In genomic region chr9:40462401-40462800, GRCm38 (mm10) we compare ENCODE assay signal across 20 mouse cellular contexts.
A peak's percentile ranks its signal among the peaks of the same experiment; 100 is the strongest.
DNase-seq lines count a peak whose midpoint lies in the region; ATAC-seq and TF ChIP-seq lines count a peak whose summit lies in the region.
"Had no signal": no experiment of that assay in that cellular context is flagged by ENCODE, and none has a peak within 500 bp of the region (broad histone marks: within the 10 kb centered on the region; RNA-seq: fewer than 3 reads in every experiment).

No protein-coding gene starts in this region.

- TF ChIP-seq EP300 in heart, adult 2 months (IDR thresholded peaks at IDR 0.05; ENCODE audit: insufficient read depth, low read depth, low read length) = no peak

- peak; percentile 66 for DNase-seq in heart, adult 11 months
- no peak for DNase-seq in heart, adult 2 months
- DNase-seq in midbrain, embryonic 11.5 days (ENCODE audit: low spot score, missing footprints) = peak; percentile 77
- no peak for DNase-seq in left cerebral cortex, postnatal 36 days (ENCODE audit: low spot score in 2 of 2)
- DNase-seq: adrenal gland, adult 8-10 months; adrenal gland, postnatal 25 days; cerebellum, adult 18-20 months; cerebellum, adult 9-10 months; cerebellum, postnatal 14 days; gastrocnemius, postnatal 25 days had no signal

- no peaks in the 10 kb centered on the region for H3K9me3 ChIP-seq in midbrain, embryonic 11.5 days (ENCODE audit: control insufficient read depth, low read length)
- H3K9me3 ChIP-seq in midbrain, embryonic 13.5 days = no peaks in the 10 kb centered on the region
- H3K9me3 ChIP-seq: embryonic facial prominence, embryonic 12.5 days; forebrain, embryonic 12.5 days; forebrain, embryonic 15.5 days; hindbrain, embryonic 12.5 days; hindbrain, embryonic 15.5 days had no signal

- TF ChIP-seq POLR2A in heart, adult 2 months (IDR thresholded peaks at IDR 0.05; ENCODE audit: insufficient read depth, low read depth, low read length) = no peak
- TF ChIP-seq POLR2A in small intestine, adult 2 months (IDR thresholded peaks at IDR 0.05; ENCODE audit: low read depth, low read length) = no peak

- WGBS in heart, adult 2 months = 85% methylated on average over 6 of the region's 6 CpGs
- WGBS in midbrain, embryonic 11.5 days = 59% methylated on average over 6 of the region's 6 CpGs
- 59% methylated on average over 6 of the region's 6 CpGs for WGBS in midbrain, embryonic 13.5 days
- 90% methylated on average over 6 of the region's 6 CpGs for WGBS in small intestine, adult 2 months

- no peaks in the 10 kb centered on the region for H3K79me2 ChIP-seq in heart, adult 2 months (replicated peaks; ENCODE audit: control insufficient read depth, insufficient read depth, low read length)

- no peak for TF ChIP-seq CTCF in heart, adult 2 months (IDR thresholded peaks at IDR 0.05)
- no peak for TF ChIP-seq CTCF in small intestine, adult 2 months (IDR thresholded peaks at IDR 0.05; ENCODE audit: extremely low read depth, insufficient read length, insufficient replicate concordance, low read depth, low read length)

- H3K4me1 ChIP-seq in heart, adult 2 months (ENCODE audit: control insufficient read depth, insufficient read depth, low read length) = peaks cover 5% of the 10 kb centered on the region
- H3K4me1 ChIP-seq in midbrain, embryonic 11.5 days (ENCODE audit: control insufficient read depth, insufficient read depth, low read length) = no peaks in the 10 kb centered on the region; the same call in 1 of the 2 replicates
- H3K4me1 ChIP-seq in midbrain, embryonic 13.5 days (replicated peaks) = peaks cover 7% of the 10 kb centered on the region; the same call in 1 of the 2 replicates
- H3K4me1 ChIP-seq in small intestine, adult 2 months (ENCODE audit: control insufficient read depth, insufficient read depth, insufficient read length, low read length) = peaks cover 26% of the 10 kb centered on the region; the same call in 1 of the 2 replicates
- H3K4me1 ChIP-seq: embryonic facial prominence, embryonic 12.5 days; forebrain, embryonic 15.5 days; hindbrain, embryonic 15.5 days had no signal

- intact Hi-C loops in heart, adult 2 months (cut with DNase I) = loop anchor here (5.0 kb wide), 1 partner anchor 105 kb away; no protein-coding TSS in a partner anchor
- intact Hi-C loops in left cerebral cortex, postnatal 36 days (cut with DNase I) = no loop called here

- H3K27ac ChIP-seq in heart, adult 2 months = no peak overlapping the region
- no peak overlapping the region for H3K27ac ChIP-seq in midbrain, embryonic 11.5 days (ENCODE audit: low read depth, low read length)
- H3K27ac ChIP-seq in midbrain, embryonic 13.5 days = no peak overlapping the region
- H3K27ac ChIP-seq in small intestine, adult 2 months (ENCODE audit: insufficient read depth, low read depth, low read length) = peak overlapping the region; percentile 57; the same call in 1 of the 2 replicates
- H3K27ac ChIP-seq: embryonic facial prominence, embryonic 12.5 days; forebrain, embryonic 12.5 days; forebrain, embryonic 15.5 days; hindbrain, embryonic 12.5 days; hindbrain, embryonic 15.5 days had no signal

- H3K36me3 ChIP-seq in heart, adult 2 months (ENCODE audit: control insufficient read depth, insufficient read depth, low read length) = no peaks in the 10 kb centered on the region
- no peaks in the 10 kb centered on the region for H3K36me3 ChIP-seq in midbrain, embryonic 11.5 days (ENCODE audit: control insufficient read depth, insufficient read depth, low read length)
- no peaks in the 10 kb centered on the region for H3K36me3 ChIP-seq in midbrain, embryonic 13.5 days
- no peaks in the 10 kb centered on the region for H3K36me3 ChIP-seq in small intestine, adult 2 months (ENCODE audit: control insufficient read depth, insufficient read depth, low read length)
- H3K36me3 ChIP-seq: embryonic facial prominence, embryonic 12.5 days; forebrain, embryonic 12.5 days; forebrain, embryonic 15.5 days; hindbrain, embryonic 12.5 days; hindbrain, embryonic 15.5 days had no signal

- peak; percentile 48; the same call in 1 of the 2 replicates for ATAC-seq in midbrain, embryonic 11.5 days (ENCODE audit: low FRiP score)
- ATAC-seq in midbrain, embryonic 13.5 days = no peak
- ATAC-seq: CD4-positive, CD25-positive, alpha-beta regulatory T cell, adult 4 months; forebrain, embryonic 15.5 days had no signal

- H3K4me2 ChIP-seq in midbrain, embryonic 11.5 days = no peak overlapping the region
- no peak overlapping the region for H3K4me2 ChIP-seq in midbrain, embryonic 13.5 days (replicated peaks)
- H3K4me2 ChIP-seq: embryonic facial prominence, embryonic 12.5 days; forebrain, embryonic 12.5 days; forebrain, embryonic 15.5 days; heart, embryonic 11.5 days; hindbrain, embryonic 12.5 days; hindbrain, embryonic 15.5 days had no signal

- H3K9ac ChIP-seq in heart, adult 2 months (ENCODE audit: low read depth, low read length) = no peak overlapping the region
- no peak overlapping the region for H3K9ac ChIP-seq in midbrain, embryonic 11.5 days (ENCODE audit: low read length)
- H3K9ac ChIP-seq in midbrain, embryonic 13.5 days (replicated peaks) = no peak overlapping the region
- H3K9ac ChIP-seq: embryonic facial prominence, embryonic 12.5 days; forebrain, embryonic 12.5 days; forebrain, embryonic 15.5 days; hindbrain, embryonic 12.5 days; hindbrain, embryonic 15.5 days had no signal

- no peaks in the 10 kb centered on the region for H3K27me3 ChIP-seq in heart, adult 2 months (ENCODE audit: control insufficient read depth, insufficient read depth, low read length)
- no peaks in the 10 kb centered on the region for H3K27me3 ChIP-seq in midbrain, embryonic 11.5 days (ENCODE audit: control insufficient read depth, insufficient read depth, low read length)
- peaks cover 4% of the 10 kb centered on the region; the same call in 1 of the 2 replicates for H3K27me3 ChIP-seq in midbrain, embryonic 13.5 days
- H3K27me3 ChIP-seq in small intestine, adult 2 months (ENCODE audit: control insufficient read depth, insufficient read depth, low read length) = no peaks in the 10 kb centered on the region
- H3K27me3 ChIP-seq: embryonic facial prominence, embryonic 12.5 days; forebrain, embryonic 15.5 days; hindbrain, embryonic 15.5 days had no signal

- no peak overlapping the region for H3K4me3 ChIP-seq in heart, adult 2 months
- no peak overlapping the region for H3K4me3 ChIP-seq in midbrain, embryonic 11.5 days (ENCODE audit: low read depth, low read length)
- no peak overlapping the region for H3K4me3 ChIP-seq in midbrain, embryonic 13.5 days (replicated peaks)
- H3K4me3 ChIP-seq in small intestine, adult 2 months (ENCODE audit: low read depth, low read length) = no peak overlapping the region
- H3K4me3 ChIP-seq: embryonic facial prominence, embryonic 12.5 days; erythroblast, embryonic 14.5 days; forebrain, embryonic 12.5 days; forebrain, embryonic 15.5 days; hindbrain, embryonic 12.5 days; hindbrain, embryonic 15.5 days had no signal

Comparison
In these comparisons a context has a peak if more than half of its experiments do, and no peak if none do; other contexts are left out.
1. DNase-seq: peak in heart, adult 11 months (single experiment) and midbrain, embryonic 11.5 days (single experiment); none in heart, adult 2 months (0 of 2) and left cerebral cortex, postnatal 36 days (0 of 2).